Mouse (Mus musculus): Measurements from ENCODE around the gene Hoxd3. TPM values are rescaled to one million over a fixed set of nuclear protein-coding genes. Genes with fewer than 3 reads are reported as not detected.

Gene Hoxd3
- polyA plus RNA-seq (2016; fragmentation: Nextera tagmentation; extraction: Ambion mirVana) = not detected in 2 replicates

- H3K9me3 ChIP-seq = no peaks in the 10 kb centered on the region
- no peaks in the 10 kb centered on the region for H3K36me3 ChIP-seq (replicated peaks)
- peaks cover 8% of the 10 kb centered on the region for H3K4me1 ChIP-seq
- H3K9ac ChIP-seq = no peak within 1 kb of the TSS; the same call in 1 of the 2 replicates
- H3K27me3 ChIP-seq = peaks cover 99% of the 10 kb centered on the region
- under 1% methylated on average over 59 of the region's 65 CpGs for WGBS
- H3K27ac ChIP-seq = no peak within 1 kb of the TSS
- peak within 1 kb of the TSS; percentile 26 for H3K4me3 ChIP-seq (replicated peaks)
- peak within 1 kb of the TSS; percentile 33; the same call in 1 of the 2 replicates for H3K4me2 ChIP-seq
- no peak for ATAC-seq (ENCODE audit: low FRiP score)
Observed at GRCm38 (mm10) chr2:74711721-74712621, at the start of gene Hoxd3, which contains the start of gene Hoxd4. Gene Hoxd3, plus strand, starts transcription at chr2:74711927. Gene Hoxd4, plus strand, starts transcription at chr2:74711929.

- H3K36me3 ChIP-seq (replicated peaks) = no peaks in the 10 kb centered on the region
- H3K9me3 ChIP-seq = no peaks in the 10 kb centered on the region
- H3K27me3 ChIP-seq = peaks cover 98% of the 10 kb centered on the region
- H3K4me1 ChIP-seq = peaks cover 11% of the 10 kb centered on the region
- no peak overlapping the region for H3K27ac ChIP-seq
- WGBS = 4% methylated on average over 18 of the region's 18 CpGs
- ATAC-seq (ENCODE audit: low FRiP score) = no peak
- no peak overlapping the region for H3K4me2 ChIP-seq
- no peak overlapping the region for H3K4me3 ChIP-seq (replicated peaks)
- no peak overlapping the region for H3K9ac ChIP-seq
Observed at GRCm38 (mm10) chr2:74663291-74663925, 48.3 kb upstream of the Hoxd3 start.

- H3K4me2 ChIP-seq = no peak overlapping the region
- H3K36me3 ChIP-seq (replicated peaks) = no peaks in the 10 kb centered on the region
- H3K9me3 ChIP-seq = no peaks in the 10 kb centered on the region
- no peak overlapping the region for H3K27ac ChIP-seq
- no peak overlapping the region for H3K9ac ChIP-seq
- 1% methylated on average over 7 of the region's 7 CpGs for WGBS
- H3K4me3 ChIP-seq (replicated peaks) = no peak overlapping the region
- H3K4me1 ChIP-seq = peaks cover 14% of the 10 kb centered on the region
- H3K27me3 ChIP-seq = peaks cover 95% of the 10 kb centered on the region
- no peak for ATAC-seq (ENCODE audit: low FRiP score)
Observed at GRCm38 (mm10) chr2:74666411-74666810, 45.3 kb upstream of the Hoxd3 start.

GRCm38 (mm10) chr2:74667191-74667841 is 44.4 kb upstream of the Hoxd3 start:
- Histone ChIP-seq H3K4me2 (no peak overlapping the region), H3K27me3 (peaks cover 95% of the 10 kb centered on the region), H3K9me3 (no peaks in the 10 kb centered on the region), H3K9ac (no peak overlapping the region), H3K4me3 (replicated peaks) (peak overlapping the region; percentile 39; the same call in 1 of the 2 replicates), H3K36me3 (replicated peaks) (no peaks in the 10 kb centered on the region), H3K27ac (no peak overlapping the region), H3K4me1 (peaks cover 11% of the 10 kb centered on the region)
- WGBS = 1% methylated on average over 36 of the region's 36 CpGs
- ATAC-seq (ENCODE audit: low FRiP score) = no peak

GRCm38 (mm10) chr2:74667842-74668357 is 43.8 kb upstream of the Hoxd3 start, which contains the start of gene Hoxd13:
Gene Hoxd13, plus strand, starts transcription at chr2:74668310.
- Histone ChIP-seq H3K4me2 (peak within 1 kb of the TSS; percentile 58), H3K9ac (peak within 1 kb of the TSS; percentile 42; the same call in 1 of the 2 replicates), H3K27me3 (peaks cover 95% of the 10 kb centered on the region), H3K36me3 (replicated peaks) (no peaks in the 10 kb centered on the region), H3K4me1 (peaks cover 16% of the 10 kb centered on the region), H3K9me3 (no peaks in the 10 kb centered on the region), H3K27ac (no peak within 1 kb of the TSS), H3K4me3 (replicated peaks) (peak within 1 kb of the TSS; percentile 39)
- under 1% methylated on average over 19 of the region's 51 CpGs for WGBS
- peak; percentile 57; the same call in 1 of the 2 replicates for ATAC-seq (ENCODE audit: low FRiP score)

GRCm38 (mm10) chr2:74668370-74669229 is 43.1 kb upstream of the Hoxd3 start:
- ATAC-seq (ENCODE audit: low FRiP score) = 0 out of 2 replicates have a peak, but pooled peaks have one; percentile 55
- H3K4me2 ChIP-seq = peak overlapping the region; percentile 58
- peaks cover 95% of the 10 kb centered on the region for H3K27me3 ChIP-seq
- no peaks in the 10 kb centered on the region for H3K9me3 ChIP-seq
- peak overlapping the region; percentile 39 for H3K4me3 ChIP-seq (replicated peaks)
- H3K9ac ChIP-seq = peak overlapping the region; percentile 42; the same call in 1 of the 2 replicates
- under 1% methylated on average over 66 of the region's 74 CpGs for WGBS
- peaks cover 17% of the 10 kb centered on the region for H3K4me1 ChIP-seq
- no peaks in the 10 kb centered on the region for H3K36me3 ChIP-seq (replicated peaks)
- no peak overlapping the region for H3K27ac ChIP-seq

GRCm38 (mm10) chr2:74669230-74669578 is 42.5 kb upstream of the Hoxd3 start:
- H3K27ac ChIP-seq = no peak overlapping the region
- ATAC-seq (ENCODE audit: low FRiP score) = no peak
- peaks cover 17% of the 10 kb centered on the region for H3K4me1 ChIP-seq
- no peak overlapping the region for H3K9ac ChIP-seq
- H3K27me3 ChIP-seq = peaks cover 95% of the 10 kb centered on the region
- no peaks in the 10 kb centered on the region for H3K36me3 ChIP-seq (replicated peaks)
- H3K4me2 ChIP-seq = no peak overlapping the region
- WGBS = 1% methylated on average over 3 of the region's 3 CpGs
- H3K4me3 ChIP-seq (replicated peaks) = no peak overlapping the region
- no peaks in the 10 kb centered on the region for H3K9me3 ChIP-seq

- Histone ChIP-seq H3K27me3 (peaks cover 95% of the 10 kb centered on the region), H3K4me3 (replicated peaks) (no peak overlapping the region), H3K9ac (no peak overlapping the region), H3K4me2 (no peak overlapping the region), H3K9me3 (no peaks in the 10 kb centered on the region), H3K4me1 (peaks cover 17% of the 10 kb centered on the region), H3K36me3 (replicated peaks) (no peaks in the 10 kb centered on the region), H3K27ac (no peak overlapping the region)
- ATAC-seq (ENCODE audit: low FRiP score) = no peak
- WGBS = 3% methylated on average over 14 of the region's 14 CpGs
Observed at GRCm38 (mm10) chr2:74669650-74670235, 42.0 kb upstream of the Hoxd3 start.

GRCm38 (mm10) chr2:74670632-74671188 is 41.0 kb upstream of the Hoxd3 start:
- H3K4me3 ChIP-seq (replicated peaks) = no peak overlapping the region
- H3K27me3 ChIP-seq = peaks cover 97% of the 10 kb centered on the region
- no peaks in the 10 kb centered on the region for H3K9me3 ChIP-seq
- no peak overlapping the region for H3K27ac ChIP-seq
- H3K9ac ChIP-seq = no peak overlapping the region
- 2% methylated on average over 3 of the region's 3 CpGs for WGBS
- no peak for ATAC-seq (ENCODE audit: low FRiP score)
- H3K4me2 ChIP-seq = no peak overlapping the region
- H3K4me1 ChIP-seq = peaks cover 17% of the 10 kb centered on the region
- H3K36me3 ChIP-seq (replicated peaks) = no peaks in the 10 kb centered on the region

GRCm38 (mm10) chr2:74671847-74672246 is 39.9 kb upstream of the Hoxd3 start:
- 5% methylated on average over 5 of the region's 5 CpGs for WGBS
- Histone ChIP-seq H3K4me3 (replicated peaks) (no peak overlapping the region), H3K9ac (no peak overlapping the region), H3K9me3 (no peaks in the 10 kb centered on the region), H3K27me3 (peaks cover 97% of the 10 kb centered on the region), H3K27ac (no peak overlapping the region), H3K36me3 (replicated peaks) (no peaks in the 10 kb centered on the region), H3K4me1 (peaks cover 17% of the 10 kb centered on the region), H3K4me2 (no peak overlapping the region)
- ATAC-seq (ENCODE audit: low FRiP score) = no peak

Data from forebrain, embryonic 12.5 days (tissue).